Mouse (Mus musculus) MN1 (cell line): Measurements from ENCODE around the gene Rint1.

ENCODE experiments used
- DNase-seq: peaks from one replicate; pipeline ENCODE4 v3.0.0-alpha.2; 2016; ENCODE audit warnings: low spot score

Rint1 gene

DNA sequence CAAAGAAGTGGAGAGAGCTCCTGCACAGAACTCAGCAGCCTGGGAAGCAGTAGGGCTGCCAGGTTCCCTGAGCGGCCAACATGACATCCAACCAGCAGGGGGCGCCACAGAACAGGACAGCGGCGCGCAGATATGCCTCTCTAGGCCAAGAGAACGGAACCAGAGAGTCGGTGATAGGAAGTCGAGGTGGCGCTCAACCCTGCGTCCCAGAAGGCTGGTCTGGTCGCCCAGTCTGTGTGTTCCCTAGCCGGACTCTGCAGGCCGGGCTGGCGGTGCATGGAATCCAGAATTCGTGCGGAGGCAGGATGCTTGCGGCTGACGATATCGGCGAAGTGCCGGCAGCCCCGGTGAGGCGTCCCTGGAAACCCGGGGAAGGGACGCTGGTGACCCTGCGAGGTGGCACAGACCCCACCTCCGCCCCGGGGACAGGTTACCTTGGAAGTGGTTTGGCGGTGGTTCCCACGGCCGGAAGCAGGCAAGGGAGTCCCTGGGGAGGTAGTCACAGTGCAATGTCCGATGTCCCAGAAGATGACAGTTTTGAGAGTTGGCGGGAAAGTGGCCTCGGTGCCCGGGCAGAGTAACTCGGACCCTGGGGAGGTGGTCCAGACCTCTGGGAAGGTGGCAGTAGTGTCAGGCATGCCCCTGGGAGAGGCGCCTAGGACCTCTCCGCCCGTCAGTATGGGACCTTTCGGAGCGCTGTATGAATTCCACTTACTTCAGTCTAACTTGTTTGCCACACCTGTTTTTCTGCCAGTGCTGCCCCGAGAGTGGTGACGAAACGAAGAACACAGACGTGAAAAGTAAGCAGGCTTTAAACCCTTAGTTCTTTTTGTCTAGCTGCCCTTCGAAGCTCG is at the start of gene Rint1:
Rint1 (plus strand) TSS at position 176 of the 854 bp plus-strand sequence.
- peak; percentile 91 for DNase-seq

DNA sequence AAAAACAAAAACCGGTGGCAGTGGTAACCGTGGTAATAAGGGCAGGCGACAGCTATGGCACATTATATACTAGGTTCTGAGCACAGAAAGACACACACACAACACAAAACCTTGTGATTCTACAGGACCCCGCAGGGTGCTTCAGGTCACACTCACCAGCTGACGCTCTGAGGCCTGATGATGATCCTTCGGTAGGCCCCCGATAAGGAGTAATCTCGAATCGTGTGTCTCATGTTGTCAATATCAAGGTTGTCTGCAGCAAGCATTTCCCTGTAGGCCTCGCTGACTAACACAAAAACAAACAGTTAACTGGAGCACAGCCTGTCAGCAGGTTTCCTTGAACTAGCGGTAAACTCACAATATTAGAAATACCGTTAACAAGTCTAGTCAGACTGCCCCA is 44.2 kb upstream of the Rint1 start:
- DNase-seq: no peak

DNA sequence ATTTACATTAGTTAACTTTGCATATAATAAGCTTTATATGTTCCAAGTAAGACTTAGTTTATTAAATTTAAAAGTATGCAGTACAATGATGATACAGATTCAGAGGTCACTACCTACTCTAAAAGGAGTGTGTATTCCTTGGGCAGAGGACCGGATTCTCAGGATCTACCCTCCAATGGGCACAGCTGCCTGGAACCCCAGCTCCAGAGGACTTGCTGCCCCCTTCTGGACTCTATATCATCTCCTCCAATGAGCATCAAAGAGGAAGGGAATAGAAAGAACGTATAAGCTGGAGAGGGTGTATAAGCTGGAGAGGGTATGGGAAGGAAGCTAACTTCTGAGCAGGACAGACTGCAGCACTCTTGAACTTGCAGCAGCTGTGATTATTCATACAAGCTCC is 37.6 kb upstream of the Rint1 start:
- no peak for DNase-seq

DNA sequence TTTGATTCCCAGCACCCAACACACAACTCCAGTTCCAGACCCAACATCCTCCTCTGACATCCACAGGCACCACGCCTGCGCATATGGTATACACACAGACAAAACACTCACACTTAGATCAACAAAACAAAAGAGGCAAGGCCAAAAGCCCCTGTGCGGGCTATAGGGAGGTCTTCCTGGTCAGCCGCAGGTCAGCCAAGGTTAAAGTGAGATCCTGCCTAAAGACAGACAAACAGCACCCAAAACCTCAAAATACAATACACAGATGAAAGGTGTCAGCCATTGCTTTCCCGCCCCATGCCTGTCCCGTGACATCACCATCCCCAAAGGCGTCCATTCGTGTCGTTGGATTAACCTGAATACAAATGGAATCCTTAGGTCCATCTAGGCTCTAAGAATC is 31.9 kb upstream of the Rint1 start:
- no peak for DNase-seq

DNA sequence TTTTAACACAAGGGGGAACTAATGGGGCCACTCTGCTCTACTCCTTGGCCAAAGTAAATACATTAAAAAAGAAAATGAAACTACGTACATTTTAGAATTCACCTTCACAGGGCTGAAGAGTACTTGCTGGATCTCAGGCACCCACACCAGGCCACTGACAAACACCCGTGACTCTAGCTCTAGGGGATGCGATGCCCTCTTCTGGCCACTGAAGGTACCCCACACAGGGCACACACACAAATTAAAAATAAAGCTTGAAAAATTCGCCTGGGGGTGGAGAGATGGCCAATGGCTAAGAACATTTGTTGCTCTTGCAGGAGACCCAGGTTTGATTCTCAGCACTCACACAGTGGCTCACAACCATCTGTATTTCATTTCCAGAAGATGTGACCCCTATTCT is 31.1 kb upstream of the Rint1 start:
- DNase-seq: no peak

DNA sequence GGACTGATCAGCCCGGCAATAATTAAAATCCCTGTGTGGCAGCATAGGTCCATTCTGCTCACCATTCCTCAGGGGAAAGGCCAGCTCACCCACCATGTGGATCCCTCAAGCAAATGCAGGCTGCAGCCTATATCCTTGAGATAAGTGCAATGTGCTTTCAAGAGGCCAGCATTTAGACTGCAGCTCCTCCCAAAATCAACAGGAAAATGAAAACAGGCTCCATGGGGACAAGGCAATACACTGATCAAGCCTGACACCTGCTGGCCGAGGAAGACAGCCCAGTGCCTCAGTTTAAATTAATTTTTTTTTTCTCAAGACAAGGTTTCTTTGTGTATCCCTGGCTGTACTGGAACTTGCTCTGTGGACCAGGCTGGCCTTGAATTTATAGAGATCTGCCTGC is 28.9 kb upstream of the Rint1 start:
- peak; percentile 67 for DNase-seq

DNA sequence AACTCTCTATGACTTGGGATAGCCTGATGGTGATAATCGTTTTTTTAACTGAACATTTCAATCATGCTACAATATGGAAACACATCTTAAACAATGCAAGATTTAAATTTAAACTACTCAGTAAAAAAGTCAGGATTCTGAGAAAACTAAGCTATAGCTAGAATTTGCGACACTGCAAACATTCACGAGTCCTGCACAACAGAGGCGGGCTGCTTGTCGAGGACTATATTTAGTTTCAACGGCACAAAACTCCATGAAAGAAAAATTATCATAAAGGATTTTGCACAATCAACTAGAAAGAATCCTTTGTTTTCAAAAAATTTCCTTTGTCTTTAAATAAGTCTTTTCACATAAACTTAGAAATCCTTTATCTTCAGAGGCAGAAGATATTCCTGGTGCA is 25.0 kb upstream of the Rint1 start:
- no peak for DNase-seq

DNA sequence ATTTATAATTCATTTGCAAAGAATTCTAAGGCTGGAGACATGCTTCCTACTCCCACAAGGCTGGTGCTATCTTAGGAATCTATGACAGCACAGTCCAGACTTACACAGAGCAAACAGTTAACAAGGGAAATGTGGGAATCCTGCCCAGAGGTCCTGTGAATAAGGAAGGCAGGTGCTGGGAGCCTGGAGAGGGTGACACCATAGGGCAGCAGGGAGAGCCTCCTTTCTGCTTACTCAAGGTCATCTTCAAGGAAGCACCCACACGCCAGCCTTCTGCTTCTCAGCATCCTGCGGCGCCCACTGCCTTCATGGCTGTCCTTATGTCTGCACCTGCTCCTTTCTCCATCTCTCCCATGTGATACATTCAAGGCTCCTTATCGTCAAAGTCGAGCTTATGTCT is 23.0 kb upstream of the Rint1 start:
- peak; percentile 27 for DNase-seq

DNA sequence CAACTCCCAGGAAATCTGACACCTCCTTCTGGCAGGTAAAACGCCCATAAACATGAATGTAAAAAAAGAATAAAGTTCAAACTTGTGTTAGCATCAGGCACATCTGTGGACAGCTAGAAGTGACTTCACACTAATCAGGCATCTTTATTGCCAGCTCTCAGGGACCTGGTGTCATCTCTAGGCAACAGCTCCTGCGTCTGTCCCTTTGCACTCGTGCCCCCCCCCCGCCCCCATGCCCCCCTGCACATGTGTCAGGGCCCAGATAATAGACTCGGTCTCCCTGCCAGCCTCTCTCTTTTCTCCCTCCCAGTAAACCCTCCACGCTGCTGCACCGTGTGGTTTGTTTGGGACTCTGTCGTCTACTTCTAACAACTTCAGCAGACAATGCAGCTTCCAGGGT is 16.4 kb upstream of the Rint1 start:
- DNase-seq: no peak

DNA sequence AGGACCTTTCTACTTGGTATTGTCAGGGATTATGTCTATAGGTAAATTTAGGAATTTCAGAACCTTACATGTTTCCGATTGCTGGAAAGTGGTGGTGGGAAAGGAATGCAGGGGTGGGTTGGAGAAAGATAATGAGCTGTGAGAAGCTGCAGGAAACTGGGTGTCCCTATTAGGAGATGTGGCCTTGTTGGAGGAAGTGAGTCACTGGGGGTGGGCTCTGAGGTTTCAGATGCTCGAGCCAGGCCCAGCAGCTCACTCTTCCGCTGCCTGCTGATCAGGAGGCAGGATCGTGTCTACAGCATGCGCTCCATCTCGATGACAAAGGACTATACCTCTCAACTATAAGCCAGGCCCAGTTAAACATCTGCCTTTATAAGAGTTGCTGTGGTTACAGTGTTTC is 13.3 kb upstream of the Rint1 start:
- no peak for DNase-seq

DNA sequence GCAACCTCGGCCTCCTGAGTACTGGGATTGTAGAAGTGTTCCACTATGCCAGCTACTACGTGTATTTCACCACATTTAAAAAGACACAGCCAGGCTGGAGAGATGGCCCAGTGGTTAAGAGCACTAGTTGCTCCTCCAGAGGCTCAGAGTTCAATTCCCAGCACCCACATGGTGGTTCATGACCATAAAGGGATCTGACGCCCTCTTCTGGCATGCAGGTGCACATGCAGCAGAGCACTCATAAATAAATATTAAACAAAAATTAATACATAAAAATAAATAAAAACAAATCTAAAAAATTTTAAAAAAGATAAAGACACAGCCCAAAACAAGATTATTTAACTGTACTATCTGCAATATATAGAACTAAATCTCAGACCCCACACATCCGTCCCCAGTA is 7.0 kb upstream of the Rint1 start:
- DNase-seq: no peak

DNA sequence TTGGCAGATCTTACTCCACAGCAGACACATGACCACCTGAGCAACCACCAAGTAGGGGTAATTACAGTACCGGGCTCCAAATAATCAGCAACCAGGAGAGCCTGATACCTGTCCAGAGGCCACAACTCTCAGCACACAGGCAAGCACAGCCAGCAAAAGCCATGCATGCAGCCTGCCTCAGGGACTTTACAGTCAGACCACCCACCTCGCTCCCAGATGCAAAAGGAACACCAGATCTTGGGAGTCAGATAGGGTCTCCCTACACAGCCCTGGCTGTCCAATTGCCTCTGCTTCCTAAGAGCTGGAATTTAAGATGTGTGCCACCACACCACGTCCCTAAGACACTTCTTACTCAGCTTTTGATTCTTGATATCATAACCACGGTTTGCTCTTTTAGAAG is 6.3 kb upstream of the Rint1 start:
- DNase-seq: no peak

DNA sequence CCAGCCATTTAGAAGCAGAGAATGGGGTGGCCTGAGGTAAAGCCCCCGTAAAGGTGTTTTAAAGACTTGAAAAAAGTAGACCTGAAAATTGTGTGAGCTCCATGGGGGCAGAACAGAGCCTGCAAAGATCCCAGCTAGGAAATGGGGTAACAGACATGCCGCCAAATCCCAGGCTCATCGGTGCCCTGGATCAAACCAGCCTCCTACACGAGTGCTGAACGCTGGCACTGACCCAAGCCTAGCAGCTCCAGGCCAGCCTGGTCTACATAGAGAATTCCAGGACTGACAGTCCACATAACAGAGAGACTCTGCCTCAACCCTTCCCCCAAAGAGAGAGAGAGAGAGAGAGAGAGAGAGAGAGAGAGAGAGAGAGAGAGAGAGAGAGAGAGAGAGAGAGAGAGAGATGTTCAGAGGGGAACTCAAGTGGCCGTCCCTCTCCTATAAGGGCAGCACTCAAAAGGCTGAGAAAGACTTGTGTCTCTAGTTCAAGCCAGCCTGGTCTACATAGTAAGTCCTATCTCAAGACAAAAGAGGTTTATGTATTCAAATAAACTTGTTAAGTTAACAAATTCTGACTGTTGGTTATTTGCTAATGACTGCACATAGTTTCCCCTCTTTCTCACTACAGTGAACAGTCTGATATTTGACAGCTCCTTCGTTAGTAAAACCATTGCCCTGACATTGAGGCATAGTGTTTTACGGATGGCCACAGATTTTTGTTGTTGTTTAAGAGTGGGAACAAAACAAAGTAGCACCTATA is 5.3 kb upstream of the Rint1 start:
- DNase-seq: peak; percentile 11

DNA sequence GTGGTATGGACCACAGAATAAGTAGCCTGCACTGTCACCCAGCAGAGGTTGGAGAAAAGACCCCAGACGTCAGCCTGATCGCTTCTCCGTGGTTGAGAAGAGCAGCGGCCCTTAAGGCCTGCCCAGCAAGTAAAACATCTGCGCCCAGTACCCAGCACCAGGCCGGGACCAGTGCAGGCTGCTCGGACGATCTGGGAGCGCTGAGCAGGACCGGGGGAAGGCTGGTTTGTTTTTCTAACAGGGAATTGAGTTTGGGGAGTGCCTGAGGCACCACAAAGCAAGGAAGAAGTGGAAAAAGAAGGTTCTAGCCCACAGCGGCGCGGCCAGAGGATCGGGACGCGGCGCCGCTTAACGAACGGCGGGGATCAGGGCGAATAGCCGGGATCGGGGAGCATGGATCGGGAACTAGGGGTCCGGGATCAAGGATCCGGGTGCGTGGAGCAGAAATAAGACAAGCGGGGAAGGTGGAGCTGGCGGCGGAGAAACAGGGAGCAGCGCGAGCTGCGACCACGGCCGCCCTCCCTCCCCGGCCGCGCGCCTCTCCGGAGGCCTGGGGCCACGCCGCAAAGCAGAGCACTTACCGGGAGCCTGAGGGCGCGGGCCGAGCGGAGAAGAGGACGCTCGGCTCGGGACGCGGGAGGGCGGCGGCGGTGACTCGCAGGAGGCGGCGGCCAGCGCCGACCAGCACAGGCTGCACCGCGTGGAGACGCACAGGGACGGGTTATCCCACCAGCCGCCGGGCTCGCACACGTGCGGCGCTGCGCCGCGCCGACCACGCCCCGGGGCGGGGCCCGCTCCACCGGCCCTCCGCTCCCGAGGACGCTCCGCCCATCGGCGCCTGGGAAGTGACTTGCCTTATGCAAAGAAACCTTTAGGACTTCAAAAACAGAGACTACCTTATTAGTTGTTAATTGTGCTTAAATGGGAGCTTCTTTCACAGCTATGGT is 4.3 kb upstream of the Rint1 start, which contains the start of gene Pus7:
Pus7 (minus strand) TSS at position 781 of the 947 bp plus-strand sequence.
- DNase-seq: peak; percentile 80

DNA sequence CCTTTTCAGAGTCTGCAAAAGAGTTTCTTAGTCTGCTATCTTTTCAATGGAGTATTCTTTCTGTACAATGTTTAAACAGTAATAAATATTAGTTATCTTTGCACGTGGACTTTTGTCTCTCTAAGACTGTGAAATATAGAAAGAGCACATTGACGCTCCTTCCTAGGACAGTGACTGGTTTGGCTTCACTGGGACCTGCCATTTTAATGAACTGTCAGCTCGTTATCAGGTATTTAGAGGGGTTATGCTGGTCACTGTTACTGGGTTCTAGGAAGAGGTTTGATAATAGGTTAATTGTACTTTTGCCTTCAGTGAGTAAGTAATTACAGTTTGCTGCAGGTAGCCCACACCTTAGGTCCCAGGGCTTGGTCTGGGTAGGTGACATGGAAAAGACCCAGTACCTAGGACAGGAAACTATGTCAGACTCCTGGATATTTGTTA is 899 bp downstream of the Rint1 start:
- no peak for DNase-seq

DNA sequence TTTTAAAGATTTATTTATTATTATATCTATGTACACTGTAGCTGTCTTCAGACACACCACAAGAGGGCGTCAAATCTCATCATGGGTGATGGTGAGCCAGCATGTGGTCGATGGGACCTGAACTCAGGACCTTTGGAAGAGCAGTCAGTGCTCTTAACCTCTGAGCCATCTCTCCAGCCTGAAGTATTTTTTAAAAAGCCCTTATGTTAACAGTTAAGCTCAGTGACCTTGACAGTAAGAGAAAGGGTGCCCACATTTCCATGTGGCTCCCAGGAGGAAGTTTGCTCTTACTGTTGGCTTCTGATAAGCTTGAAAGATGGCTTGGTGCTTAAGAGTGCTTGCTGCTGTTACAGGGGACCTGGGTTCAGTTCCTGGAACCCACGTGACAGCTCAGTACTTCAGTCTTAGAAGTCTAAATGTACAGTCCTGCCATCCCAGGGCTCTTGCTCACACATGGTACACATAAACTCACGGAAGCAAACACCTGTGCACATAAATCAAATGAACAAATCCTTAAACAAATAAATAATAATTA is 1.6 kb downstream of the Rint1 start:
- no peak for DNase-seq

DNA sequence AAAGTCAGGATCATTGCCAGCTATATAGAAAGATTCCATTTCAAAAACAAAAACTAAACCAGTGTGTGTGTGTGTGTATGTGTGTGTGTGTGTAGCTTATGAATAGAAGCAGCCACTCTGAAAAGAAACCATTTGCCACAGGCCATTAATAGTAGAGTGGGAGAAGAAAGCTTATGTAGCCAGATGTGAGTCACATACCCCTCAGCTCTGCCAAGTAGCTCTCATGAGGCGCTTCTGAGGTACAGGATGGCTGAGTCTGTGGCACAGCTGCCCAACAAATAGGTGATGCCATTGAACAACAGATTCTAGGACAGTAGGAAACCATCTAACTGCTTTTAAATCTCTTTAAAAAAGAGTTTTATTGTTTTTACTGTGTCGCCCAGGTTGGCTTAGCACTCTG is 5.2 kb downstream of the Rint1 start:
- no peak for DNase-seq

DNA sequence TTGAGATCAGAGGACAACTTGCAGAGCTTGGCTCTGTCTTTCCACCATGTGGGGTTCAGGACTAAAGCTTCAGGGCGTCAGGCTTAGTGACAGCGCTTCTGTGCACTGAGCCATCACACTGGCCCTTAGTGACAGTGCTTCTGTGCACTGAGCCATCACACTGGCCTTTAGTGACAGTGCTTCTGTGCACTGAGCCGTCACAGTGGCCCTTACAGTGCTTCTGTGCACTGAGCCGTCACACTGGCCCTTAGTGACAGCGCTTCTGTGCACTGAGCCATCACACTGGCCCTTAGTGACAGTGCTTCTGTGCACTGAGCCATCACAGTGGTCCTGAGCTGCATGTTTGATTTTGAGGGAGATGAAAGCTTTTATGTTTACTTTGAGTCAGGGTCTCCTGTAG is 27.3 kb downstream of the Rint1 start:
- DNase-seq: no peak

DNA sequence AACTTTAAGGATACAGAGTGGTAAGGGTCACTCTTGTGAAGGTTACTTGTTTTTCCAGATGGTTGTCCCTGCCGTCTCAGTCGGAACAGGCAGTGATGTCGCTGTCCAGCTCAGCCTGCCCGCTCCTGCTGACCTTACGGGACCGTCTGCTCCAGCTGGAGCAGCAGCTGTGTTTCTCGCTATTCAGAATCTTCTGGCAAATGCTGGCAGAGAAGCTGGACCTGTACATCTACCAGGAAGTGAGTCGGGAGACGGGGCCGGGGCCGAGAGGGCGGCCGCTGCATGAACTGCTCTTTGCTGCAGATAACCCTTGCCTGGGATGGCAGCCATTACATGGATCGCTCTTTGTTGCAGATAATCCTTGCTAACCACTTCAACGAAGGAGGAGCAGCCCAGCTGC is 29.2 kb downstream of the Rint1 start:
- DNase-seq: no peak

DNA sequence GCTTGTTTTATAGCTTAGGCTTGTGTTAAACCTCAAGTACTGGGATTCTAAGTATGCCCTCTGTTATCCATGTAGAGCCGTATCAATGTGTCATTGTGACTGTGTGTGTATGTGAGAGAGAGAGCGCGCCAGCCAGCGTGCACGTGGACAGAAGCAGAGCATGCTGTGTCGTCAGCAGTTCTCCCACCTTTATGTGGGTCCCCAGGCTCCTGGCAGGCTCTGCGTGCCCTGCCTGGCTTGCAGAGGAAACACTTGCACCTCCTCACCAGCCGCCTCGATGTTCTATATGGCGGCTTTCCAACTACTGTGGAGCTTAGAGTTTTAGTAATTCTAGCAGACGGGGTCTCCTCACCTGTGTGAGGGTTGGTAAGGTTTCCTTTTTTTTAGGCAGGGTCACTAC is 34.8 kb downstream of the Rint1 start:
- DNase-seq: no peak

DNA sequence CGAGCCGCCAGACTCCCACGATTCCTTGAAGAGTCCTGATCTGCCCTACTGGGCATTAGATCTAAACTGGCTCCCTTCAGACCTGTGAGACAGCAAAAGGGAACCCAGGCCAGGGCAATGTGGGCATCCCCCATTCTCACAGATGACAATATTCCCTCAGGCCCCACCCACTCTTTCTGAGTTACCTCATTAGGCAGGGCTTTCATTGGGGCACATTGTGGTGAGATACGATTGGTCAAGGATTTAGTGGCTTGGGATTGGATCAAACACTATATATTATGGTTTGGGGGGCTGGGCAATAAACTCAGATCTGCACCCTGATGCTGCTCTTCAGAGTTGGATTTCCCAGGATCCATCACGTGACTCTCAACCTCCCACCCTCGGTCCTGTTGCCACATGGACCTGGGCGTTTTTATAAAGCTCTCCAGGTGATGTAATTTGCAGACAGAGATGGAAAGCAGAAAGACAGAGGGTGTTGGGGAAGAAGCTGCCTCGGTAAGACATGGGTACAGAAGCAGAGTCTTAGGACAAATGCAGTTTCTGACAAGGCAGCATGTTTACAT is 36.7 kb downstream of the Rint1 start:
- DNase-seq: no peak
